Comparison of ENCODE assay signal across 9 mouse cellular contexts in the genomic region with DNA sequence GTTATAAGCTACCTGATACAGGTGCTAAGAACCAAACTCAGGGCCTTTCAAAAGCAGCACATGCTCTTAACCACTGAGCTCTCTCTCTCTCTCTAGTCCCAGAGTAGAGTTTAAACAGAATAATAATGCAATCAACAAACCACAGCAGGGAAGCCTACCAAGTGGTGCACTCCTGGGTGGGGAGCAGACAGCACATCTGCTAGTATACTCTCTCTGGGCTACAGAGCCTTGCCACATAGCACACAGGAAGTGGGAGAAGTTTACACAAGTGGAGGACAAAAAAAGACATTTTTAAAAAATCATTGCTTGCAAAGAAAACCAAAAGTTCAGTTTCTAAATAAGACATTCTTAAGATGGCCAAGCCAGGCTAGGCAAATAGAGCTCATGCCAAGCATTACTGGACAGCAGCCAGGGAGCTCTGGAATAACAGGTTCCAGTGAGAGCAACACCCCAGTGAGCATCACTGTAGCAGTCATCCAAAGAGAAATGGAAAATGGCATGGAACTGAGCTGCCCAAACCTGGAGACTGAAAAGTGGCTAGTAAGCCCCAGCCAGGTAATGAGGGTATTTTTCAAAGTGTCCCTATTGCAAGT.
A peak's percentile ranks its signal among the peaks of the same experiment; 100 is the strongest.
DNase-seq lines count a peak whose midpoint lies in the region; ATAC-seq and TF ChIP-seq lines count a peak whose summit lies in the region.
"Had no signal": no experiment of that assay in that cellular context is flagged by ENCODE, and none has a peak within 500 bp of the region (broad histone marks: within the 10 kb centered on the region; RNA-seq: fewer than 3 reads in every experiment).

No protein-coding gene starts in this region.

- H3K36me3 ChIP-seq in hindbrain, postnatal 0 days (ENCODE audit: insufficient read depth, low read length) = peaks cover 61% of the 10 kb centered on the region
- H3K36me3 ChIP-seq in hindbrain, embryonic 16.5 days (ENCODE audit: control insufficient read depth, insufficient read depth, low read length) = peaks cover 37% of the 10 kb centered on the region
- peaks cover 12% of the 10 kb centered on the region for H3K36me3 ChIP-seq in forebrain, embryonic 16.5 days (ENCODE audit: control insufficient read depth, insufficient read depth)

- intact Hi-C loops in heart, postnatal 25 days (cut with DNase I) = loop anchor here (5.0 to 10.0 kb wide), 2 partner anchors 43 to 365 kb away; no protein-coding TSS in a partner anchor
- intact Hi-C loops in left cerebral cortex, postnatal 25 days (cut with DNase I) = loop anchor here (5.0 to 10.0 kb wide), 2 partner anchors 238 to 365 kb away; a partner anchor contains a TSS

- DNase-seq in hindbrain, postnatal 0 days (ENCODE audit: low spot score) = peak; percentile 53
- DNase-seq in heart, postnatal 25 days (ENCODE audit: low spot score) = peak; percentile 17
- DNase-seq in left cerebral cortex, postnatal 25 days (ENCODE audit: low spot score in 2 of 2) = peak; percentile 64 to 83
- DNase-seq in right cerebral cortex, postnatal 36 days (ENCODE audit: low spot score in 2 of 2) = peak; percentile 56 to 71

- H3K27me3 ChIP-seq in hindbrain, postnatal 0 days (ENCODE audit: insufficient read depth, low read length) = no peaks in the 10 kb centered on the region
- H3K27me3 ChIP-seq in hindbrain, embryonic 16.5 days (replicated peaks; ENCODE audit: control insufficient read depth, insufficient read depth, low read length) = no peaks in the 10 kb centered on the region
- no peaks in the 10 kb centered on the region for H3K27me3 ChIP-seq in forebrain, embryonic 16.5 days (replicated peaks; ENCODE audit: control insufficient read depth, insufficient read depth, low read length)
- H3K27me3 ChIP-seq: CH12.LX had no signal

- no peak for TF ChIP-seq CTCF in hindbrain, postnatal 0 days (IDR thresholded peaks at IDR 0.05; ENCODE audit: low read depth)

- ATAC-seq in hindbrain, postnatal 0 days = no peak
- no peak for ATAC-seq in hindbrain, embryonic 16.5 days
- peak; percentile 31; the same call in 1 of the 2 replicates for ATAC-seq in common myeloid progenitor, adult 5-6 weeks (replicated peaks; ENCODE audit: low read depth, poor library complexity, severe bottlenecking)
- no peak for ATAC-seq in erythroid progenitor cell, adult 5-6 weeks (replicated peaks; ENCODE audit: low FRiP score, poor library complexity, severe bottlenecking)
- ATAC-seq in forebrain, embryonic 16.5 days = no peak

- no peak overlapping the region for H3K27ac ChIP-seq in hindbrain, postnatal 0 days
- no peak overlapping the region for H3K27ac ChIP-seq in hindbrain, embryonic 16.5 days (ENCODE audit: low read depth, low read length)
- H3K27ac ChIP-seq in forebrain, embryonic 16.5 days (ENCODE audit: low read length) = no peak overlapping the region

- no peaks in the 10 kb centered on the region for H3K9me3 ChIP-seq in hindbrain, postnatal 0 days (ENCODE audit: low read length)
- H3K9me3 ChIP-seq in hindbrain, embryonic 16.5 days (ENCODE audit: control insufficient read depth, low read length) = no peaks in the 10 kb centered on the region
- H3K9me3 ChIP-seq in forebrain, embryonic 16.5 days (ENCODE audit: control insufficient read depth, low read length) = no peaks in the 10 kb centered on the region

- H3K4me3 ChIP-seq in hindbrain, postnatal 0 days (ENCODE audit: low read length) = no peak overlapping the region
- no peak overlapping the region for H3K4me3 ChIP-seq in hindbrain, embryonic 16.5 days (ENCODE audit: low read length)
- no peak overlapping the region for H3K4me3 ChIP-seq in forebrain, embryonic 16.5 days (replicated peaks; ENCODE audit: low read length)

- H3K4me2 ChIP-seq in hindbrain, postnatal 0 days (ENCODE audit: low read depth, low read length) = no peak overlapping the region
- H3K4me2 ChIP-seq in hindbrain, embryonic 16.5 days (ENCODE audit: low read length) = no peak overlapping the region
- no peak overlapping the region for H3K4me2 ChIP-seq in forebrain, embryonic 16.5 days (ENCODE audit: low read length)

- no peak overlapping the region for H3K9ac ChIP-seq in hindbrain, postnatal 0 days (replicated peaks; ENCODE audit: low read length)
- H3K9ac ChIP-seq in hindbrain, embryonic 16.5 days (ENCODE audit: low read depth, low read length) = no peak overlapping the region
- H3K9ac ChIP-seq in forebrain, embryonic 16.5 days (replicated peaks; ENCODE audit: low read depth, low read length) = no peak overlapping the region

- H3K4me1 ChIP-seq in hindbrain, postnatal 0 days (ENCODE audit: insufficient read depth, low read length) = no peaks in the 10 kb centered on the region
- no peaks in the 10 kb centered on the region for H3K4me1 ChIP-seq in hindbrain, embryonic 16.5 days (ENCODE audit: control insufficient read depth, insufficient read depth, low read depth, low read length)
- 0 out of 2 replicates have a peak, but pooled peaks cover 3% of the 10 kb centered on the region for H3K4me1 ChIP-seq in forebrain, embryonic 16.5 days (replicated peaks; ENCODE audit: control insufficient read depth, insufficient read depth, low read length)

Comparison
In these comparisons a context has a peak if more than half of its experiments do, and no peak if none do; other contexts are left out.
1. DNase-seq: peak in every context shown above with its lines; median percentile 74 in left cerebral cortex, postnatal 25 days; 64 in right cerebral cortex, postnatal 36 days; 53 in hindbrain, postnatal 0 days; 17 in heart, postnatal 25 days.